Mouse (Mus musculus): ENCODE results near the gene Cops2. TPM values are rescaled to one million over a fixed set of nuclear protein-coding genes. Genes with fewer than 3 reads are reported as not detected.

Cops2 gene
- total RNA-seq, 1 experiment, result 114 TPM

- in situ Hi-C loops (cut with MboI; ENCODE audit: low sequenced_read_pairs in 2 of 2, unreplicated experiment in 2 of 2), result no loop called here
- Histone ChIP-seq H3K4me1 (ENCODE audit: control insufficient read depth in 2 of 2, insufficient read depth in 2 of 2, low read length in 2 of 2, poor library complexity in 1 of 2) (peaks cover 0 to 2% of the 10 kb centered on the region in 2 experiments; a peak in 1 of 4 replicates), H3K9ac (ENCODE audit: insufficient read depth, low read depth, low read length, poor library complexity, severe bottlenecking) (peak within 1 kb of the TSS; percentile 93), H3K36me3 (ENCODE audit: control insufficient read depth, insufficient read depth, low read length, poor library complexity, severe bottlenecking) (no peaks in the 10 kb centered on the region), H3K9me3 (ENCODE audit: control insufficient read depth, insufficient read depth, low read depth, low read length) (no peaks in the 10 kb centered on the region), H3K4me3 (ENCODE audit: insufficient read depth in 1 of 2, low read depth in 1 of 2, low read length in 2 of 2, poor library complexity in 1 of 2, severe bottlenecking in 1 of 2) (peak within 1 kb of the TSS; percentile 81 to 95), H3K27ac (ENCODE audit: insufficient read depth, low read depth, low read length, poor library complexity, severe bottlenecking) (no peak within 1 kb of the TSS)
- DNase-seq (ENCODE audit: low read depth, low spot score), result peak; percentile 71
- no peak for TF ChIP-seq ZC3H11A (IDR thresholded peaks at IDR 0.05; ENCODE audit: borderline replicate concordance, low read depth, low read length)
- TF ChIP-seq HCFC1 (IDR thresholded peaks at IDR 0.05; ENCODE audit: borderline replicate concordance, insufficient read depth, low read length), result peak; percentile 53; the same call in 1 of the 2 replicates
- TF ChIP-seq CHD2 (IDR thresholded peaks at IDR 0.05; ENCODE audit: low read depth, low read length), result no peak
These were observed 76.2 kb downstream of the Cops2 start, which contains the start of gene Secisbp2l for GRCm38 (mm10) chr2:125782719-125783109. Secisbp2l (minus strand) TSS chr2:125782870.

GRCm38 (mm10) chr2:125781978-125782718 lies 76.8 kb downstream of the Cops2 start:
- no peak overlapping the region for H3K27ac ChIP-seq (ENCODE audit: insufficient read depth, low read depth, low read length, poor library complexity, severe bottlenecking)
- no peaks in the 10 kb centered on the region for H3K36me3 ChIP-seq (ENCODE audit: control insufficient read depth, insufficient read depth, low read length, poor library complexity, severe bottlenecking)
- H3K9me3 ChIP-seq (ENCODE audit: control insufficient read depth, insufficient read depth, low read depth, low read length), result no peaks in the 10 kb centered on the region
- peaks cover 0 to 2% of the 10 kb centered on the region in 2 experiments; a peak in 1 of 4 replicates for H3K4me1 ChIP-seq (ENCODE audit: control insufficient read depth in 2 of 2, insufficient read depth in 2 of 2, low read length in 2 of 2, poor library complexity in 1 of 2)
- DNase-seq (ENCODE audit: low read depth, low spot score), result no peak
- no peak for TF ChIP-seq ZC3H11A (IDR thresholded peaks at IDR 0.05; ENCODE audit: borderline replicate concordance, low read depth, low read length)
- TF ChIP-seq HCFC1 (IDR thresholded peaks at IDR 0.05; ENCODE audit: borderline replicate concordance, insufficient read depth, low read length), result no peak
- no peak for TF ChIP-seq MAFK (IDR thresholded peaks at IDR 0.05; ENCODE audit: insufficient read depth, low read depth, low read length)
- no peak for TF ChIP-seq CHD2 (IDR thresholded peaks at IDR 0.05; ENCODE audit: low read depth, low read length)
- no peak for TF ChIP-seq ZNF384 (IDR thresholded peaks at IDR 0.05; ENCODE audit: low read depth, low read length)
- in situ Hi-C loops (cut with MboI; ENCODE audit: low sequenced_read_pairs in 2 of 2, unreplicated experiment in 2 of 2), result no loop called here
- H3K4me3 ChIP-seq (ENCODE audit: insufficient read depth in 1 of 2, low read depth in 1 of 2, low read length in 2 of 2, poor library complexity in 1 of 2, severe bottlenecking in 1 of 2), result peak overlapping the region; percentile 81 to 95
- H3K9ac ChIP-seq (ENCODE audit: insufficient read depth, low read depth, low read length, poor library complexity, severe bottlenecking), result peak overlapping the region; percentile 93

DNA sequence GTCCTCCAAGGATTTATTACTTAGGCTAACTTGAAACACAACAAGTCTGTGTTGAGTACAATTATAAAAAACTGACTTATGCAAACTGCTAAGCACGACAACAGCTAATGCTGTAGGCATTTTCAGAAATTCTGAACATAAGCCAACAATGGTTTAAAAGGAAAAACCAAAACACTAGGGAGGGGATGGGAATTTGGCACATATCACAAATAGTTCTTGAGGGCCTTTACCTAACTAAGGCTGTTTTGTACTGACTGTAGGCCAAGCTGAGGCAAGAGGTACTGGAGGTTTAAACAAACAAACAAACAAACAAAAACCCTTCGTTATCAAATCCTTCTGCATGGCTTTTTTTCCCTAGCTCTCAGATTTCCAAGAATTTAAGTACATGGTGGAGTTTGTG lies 77.9 kb downstream of the Cops2 start:
- Histone ChIP-seq H3K9ac (ENCODE audit: insufficient read depth, low read depth, low read length, poor library complexity, severe bottlenecking) (no peak overlapping the region), H3K36me3 (ENCODE audit: control insufficient read depth, insufficient read depth, low read length, poor library complexity, severe bottlenecking) (no peaks in the 10 kb centered on the region), H3K27ac (ENCODE audit: insufficient read depth, low read depth, low read length, poor library complexity, severe bottlenecking) (no peak overlapping the region), H3K4me1 (ENCODE audit: control insufficient read depth in 2 of 2, insufficient read depth in 2 of 2, low read length in 2 of 2, poor library complexity in 1 of 2) (peaks cover 0 to 2% of the 10 kb centered on the region in 2 experiments; a peak in 1 of 4 replicates), H3K9me3 (ENCODE audit: control insufficient read depth, insufficient read depth, low read depth, low read length) (no peaks in the 10 kb centered on the region), H3K4me3 (ENCODE audit: insufficient read depth in 1 of 2, low read depth in 1 of 2, low read length in 2 of 2, poor library complexity in 1 of 2, severe bottlenecking in 1 of 2) (no peak overlapping the region)
- in situ Hi-C loops (cut with MboI; ENCODE audit: low sequenced_read_pairs in 2 of 2, unreplicated experiment in 2 of 2), result no loop called here
- no peak for DNase-seq (ENCODE audit: low read depth, low spot score)
- no peak for TF ChIP-seq ZNF384 (IDR thresholded peaks at IDR 0.05; ENCODE audit: low read depth, low read length)
- TF ChIP-seq CHD2 (IDR thresholded peaks at IDR 0.05; ENCODE audit: low read depth, low read length), result no peak
- no peak for TF ChIP-seq HCFC1 (IDR thresholded peaks at IDR 0.05; ENCODE audit: borderline replicate concordance, insufficient read depth, low read length)
- TF ChIP-seq MAFK (IDR thresholded peaks at IDR 0.05; ENCODE audit: insufficient read depth, low read depth, low read length), result no peak
- no peak for TF ChIP-seq ZC3H11A (IDR thresholded peaks at IDR 0.05; ENCODE audit: borderline replicate concordance, low read depth, low read length)

Other genes with a start within 250 kb of the Cops2 start
- 12.5 and 16.2 TPM in 2 replicates for gene Cep152, start 234.0 kb downstream of the Cops2 start, total RNA-seq (2012; rRNA removed)
- gene Eid1, start 186.0 kb downstream of the Cops2 start, total RNA-seq (2012; rRNA removed), result 12.5 and 23.6 TPM in 2 replicates
- gene Shc4, start 135.0 kb downstream of the Cops2 start, total RNA-seq (2012; rRNA removed), result 0.79 and 1.1 TPM in 2 replicates
- gene Secisbp2l, start 76.3 kb downstream of the Cops2 start, total RNA-seq (2012; rRNA removed), result 11.7 and 14.9 TPM in 2 replicates
- 16.3 and 20.1 TPM in 2 replicates for gene Galk2, start within 50 bp of the Cops2 start, total RNA-seq (2012; rRNA removed)
- 0.09 and 0.26 TPM in 2 replicates for gene Fgf7, start 175.5 kb upstream of the Cops2 start, total RNA-seq (2012; rRNA removed)